Mouse (Mus musculus): Measurements from ENCODE around the gene Dexi.

Gene Dexi

DNA sequence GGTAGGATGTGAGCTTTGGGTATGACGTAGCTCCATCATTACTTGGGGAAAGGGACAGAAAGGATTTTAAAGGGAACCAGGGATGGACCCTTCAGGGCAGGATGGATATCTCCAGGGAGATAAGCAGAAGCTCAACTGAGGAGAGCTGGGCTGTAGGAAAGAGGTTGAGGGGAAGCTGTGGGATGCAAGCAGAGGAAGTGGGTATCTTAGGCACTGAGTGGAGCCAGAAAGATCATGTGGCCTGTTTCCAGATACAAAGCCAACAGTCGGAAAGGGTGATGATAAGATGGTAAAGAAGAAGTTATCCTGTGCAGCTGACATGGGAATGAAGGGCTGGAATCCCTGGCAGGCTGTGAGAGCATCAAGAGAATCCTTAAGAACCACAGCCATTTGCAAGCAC is 81.7 kb downstream of the Dexi start:
- in situ Hi-C loops (cut with MboI, MseI): no loop called here

- in situ Hi-C loops (cut with MboI, MseI): no loop called here
Measured at GRCm38 (mm10) chr16:10460188-10460587, 82.7 kb downstream of the Dexi start.

DNA sequence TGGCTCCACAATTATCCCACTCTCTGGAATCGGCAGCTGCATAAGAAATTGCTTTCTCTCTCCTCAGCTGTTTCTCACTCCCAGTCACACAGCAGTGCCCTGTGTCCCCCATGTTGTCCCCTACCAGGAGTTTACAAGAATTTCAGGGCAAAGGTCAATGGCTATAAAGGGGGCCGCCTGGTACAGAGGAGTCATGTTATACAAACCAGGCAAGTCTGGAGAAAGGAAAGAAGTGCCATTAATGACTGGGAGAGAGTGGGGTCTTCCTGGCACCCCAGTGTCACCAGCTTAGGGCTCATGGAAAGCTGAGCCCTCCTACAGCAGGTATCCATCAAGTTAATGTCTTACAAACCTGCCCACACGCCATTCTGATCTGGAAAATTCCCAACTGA is 88.3 kb downstream of the Dexi start:
- in situ Hi-C loops (cut with MboI, MseI): no loop called here

- in situ Hi-C loops (cut with MboI, MseI): no loop called here
Measured at GRCm38 (mm10) chr16:10453872-10454582, 88.8 kb downstream of the Dexi start.

Measured in T-helper 2 cell (primary cell).